9 mouse cellular contexts compared by ENCODE assay signal in the genomic region with DNA sequence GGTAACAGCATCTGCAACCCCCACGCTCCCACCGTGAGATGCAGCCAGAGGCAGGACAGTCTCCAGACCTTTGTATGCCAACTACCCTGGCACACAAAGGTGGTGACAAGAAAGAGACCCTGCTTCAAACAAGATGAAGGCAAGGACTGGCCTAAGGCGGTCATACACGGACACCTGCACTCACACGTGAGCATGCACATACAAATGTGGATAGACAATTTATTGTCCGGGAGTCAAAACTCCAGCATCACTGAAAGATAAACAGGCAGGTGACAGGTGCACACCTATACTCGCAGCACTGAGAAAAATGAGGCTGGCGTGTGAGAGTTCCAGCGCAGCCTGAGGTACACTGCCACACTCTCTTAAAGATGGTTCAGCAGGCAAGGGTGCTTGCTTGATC. TPM values are rescaled to one million over a fixed set of nuclear protein-coding genes. Genes with fewer than 3 reads are reported as not detected.
DNase-seq lines count a peak whose midpoint lies in the region; ATAC-seq and TF ChIP-seq lines count a peak whose summit lies in the region.
"Had no signal": no experiment of that assay in that cellular context is flagged by ENCODE, and none has a peak within 500 bp of the region (broad histone marks: within the 10 kb centered on the region; RNA-seq: fewer than 3 reads in every experiment).

No protein-coding gene starts in this region.

- H3K4me2 ChIP-seq in heart, embryonic 13.5 days: peak overlapping the region; percentile 95
- H3K4me2 ChIP-seq in forebrain, embryonic 13.5 days: peak overlapping the region; percentile 85
- H3K4me2 ChIP-seq in liver, embryonic 14.5 days (ENCODE audit: low read depth): peak overlapping the region; percentile 88

- no peak for ATAC-seq in heart, embryonic 13.5 days (ENCODE audit: extremely low read depth, insufficient number of reproducible peaks, low FRiP score, low TSS enrichment)
- no peak for ATAC-seq in forebrain, embryonic 13.5 days
- ATAC-seq in liver, embryonic 14.5 days (ENCODE audit: insufficient read depth): no peak
- ATAC-seq: lung, postnatal 0 days had no signal

- H3K9me3 ChIP-seq in heart, embryonic 13.5 days: no peaks in the 10 kb centered on the region
- H3K9me3 ChIP-seq in ES-Bruce4 (replicated peaks; ENCODE audit: control insufficient read depth, insufficient read depth, low read length, poor library complexity, severe bottlenecking): no peaks in the 10 kb centered on the region
- no peaks in the 10 kb centered on the region for H3K9me3 ChIP-seq in forebrain, embryonic 13.5 days (replicated peaks)
- no peaks in the 10 kb centered on the region for H3K9me3 ChIP-seq in liver, embryonic 14.5 days (ENCODE audit: control insufficient read depth, low read length)

- no peak for TF ChIP-seq POLR2A in ES-Bruce4 (IDR thresholded peaks at IDR 0.05; ENCODE audit: insufficient read depth, low read length)

- no peak for TF ChIP-seq EP300 in ES-Bruce4 (IDR thresholded peaks at IDR 0.05; ENCODE audit: insufficient read depth, low read depth, low read length)
- TF ChIP-seq EP300 in liver, embryonic 14.5 days (IDR thresholded peaks at IDR 0.05; ENCODE audit: low read depth): no peak

- DNase-seq in heart, postnatal 10 days: no peak
- no peak for DNase-seq in liver, embryonic 14.5 days (ENCODE audit: low read depth in 3 of 3, low spot score in 3 of 3)
- no peak for DNase-seq in adipocyte (ENCODE audit: low spot score)
- DNase-seq in right cerebral cortex, postnatal 25 days: no peak
- DNase-seq in spleen, adult 12 weeks (ENCODE audit: low spot score): no peak

- H3K4me3 ChIP-seq in heart, embryonic 13.5 days: peak overlapping the region; percentile 90
- peak overlapping the region; percentile 54 for H3K4me3 ChIP-seq in ES-Bruce4 (ENCODE audit: low read depth, low read length)
- peak overlapping the region; percentile 65 for H3K4me3 ChIP-seq in forebrain, embryonic 13.5 days
- no peak overlapping the region; a peak in 2 of 4 replicates for H3K4me3 ChIP-seq in liver, embryonic 14.5 days (ENCODE audit: insufficient read depth in 1 of 2, low read depth in 2 of 2, low read length in 2 of 2)

- H3K36me3 ChIP-seq in heart, embryonic 13.5 days: peaks cover 26% of the 10 kb centered on the region
- peaks cover 18% of the 10 kb centered on the region for H3K36me3 ChIP-seq in ES-Bruce4 (ENCODE audit: control insufficient read depth, insufficient read depth, low read length, poor library complexity, severe bottlenecking)
- H3K36me3 ChIP-seq in forebrain, embryonic 13.5 days (ENCODE audit: poor library complexity, severe bottlenecking): peaks cover 24% of the 10 kb centered on the region
- peaks cover 7% of the 10 kb centered on the region; the same call in 1 of the 2 replicates for H3K36me3 ChIP-seq in liver, embryonic 14.5 days (replicated peaks; ENCODE audit: control insufficient read depth, insufficient read depth, low read depth)

- peaks cover 30% of the 10 kb centered on the region for H3K4me1 ChIP-seq in heart, embryonic 13.5 days
- H3K4me1 ChIP-seq in ES-Bruce4 (ENCODE audit: control insufficient read depth, insufficient read depth, low read length): peaks cover 1% of the 10 kb centered on the region
- peaks cover 19% of the 10 kb centered on the region for H3K4me1 ChIP-seq in forebrain, embryonic 13.5 days
- H3K4me1 ChIP-seq in liver, embryonic 14.5 days (replicated peaks; ENCODE audit: control insufficient read depth in 2 of 2, insufficient read depth in 2 of 2, low read length in 1 of 2): peaks cover 4 to 8% of the 10 kb centered on the region in 2 experiments; a peak in 3 of 4 replicates

- intact Hi-C loops in heart, postnatal 10 days (cut with DNase I): loop anchor here (5.0 kb wide), 1 partner anchor 219 kb away; no protein-coding TSS in a partner anchor

- WGBS in heart, embryonic 13.5 days: 87% methylated on average over 9 of the region's 9 CpGs
- 94% methylated on average over 9 of the region's 9 CpGs for WGBS in forebrain, embryonic 13.5 days
- 77% methylated on average over 9 of the region's 9 CpGs for WGBS in liver, embryonic 14.5 days (ENCODE audit: insufficient replicate concordance)

- H3K9ac ChIP-seq in heart, embryonic 13.5 days: no peak overlapping the region
- H3K9ac ChIP-seq in ES-Bruce4 (ENCODE audit: low read depth, poor library complexity, severe bottlenecking): peak overlapping the region; percentile 93; the same call in 1 of the 2 replicates
- peak overlapping the region; percentile 84; the same call in 1 of the 2 replicates for H3K9ac ChIP-seq in forebrain, embryonic 13.5 days
- no peak overlapping the region; the same call in 1 of the 2 replicates for H3K9ac ChIP-seq in liver, embryonic 14.5 days (replicated peaks)

- H3K27ac ChIP-seq in heart, embryonic 13.5 days (replicated peaks): no peak overlapping the region
- H3K27ac ChIP-seq in ES-Bruce4 (ENCODE audit: insufficient read depth, low read length): no peak overlapping the region
- no peak overlapping the region for H3K27ac ChIP-seq in forebrain, embryonic 13.5 days
- H3K27ac ChIP-seq in liver, embryonic 14.5 days: no peak overlapping the region

- no peak for TF ChIP-seq CTCF in ES-Bruce4 (IDR thresholded peaks at IDR 0.05; ENCODE audit: low read depth, low read length)
- TF ChIP-seq CTCF in liver, embryonic 14.5 days (IDR thresholded peaks at IDR 0.05; ENCODE audit: low read depth): no peak

- H3K27me3 ChIP-seq in heart, embryonic 13.5 days (replicated peaks): no peaks in the 10 kb centered on the region
- no peaks in the 10 kb centered on the region for H3K27me3 ChIP-seq in ES-Bruce4 (ENCODE audit: control insufficient read depth, insufficient read depth, low read length, poor library complexity, severe bottlenecking)
- H3K27me3 ChIP-seq in forebrain, embryonic 13.5 days: no peaks in the 10 kb centered on the region
- no peaks in the 10 kb centered on the region for H3K27me3 ChIP-seq in liver, embryonic 14.5 days (ENCODE audit: control insufficient read depth, insufficient read depth, low read length)

RNA-seq across cellular contexts. Expression of a gene that starts 9.5 kb away (rescaled TPM):
- polyA plus RNA-seq in heart, embryonic 13.5 days (2015; fragmentation: Nextera tagmentation; extraction: Ambion mirVana): 175 and 191 TPM in 2 replicates
- 100 to 1,000 TPM; 114 to 118 TPM for total RNA-seq in heart, postnatal 10 days (2021)
- 61.8 and 69.3 TPM in 2 replicates for polyA plus RNA-seq in ES-Bruce4 (2011; ENCODE audit: insufficient read depth, insufficient read length, low read depth, missing spikeins)
- polyA plus RNA-seq in forebrain, embryonic 13.5 days (2015; fragmentation: Nextera tagmentation; extraction: Ambion mirVana): 185 and 188 TPM in 2 replicates
- 46.6 and 61.8 TPM in 2 replicates for polyA plus RNA-seq in liver, embryonic 14.5 days (2012; rRNA removed)
- polyA plus RNA-seq in liver, embryonic 14.5 days (2014; fragmentation: Nextera tagmentation; extraction: Ambion mirVana): 130 TPM in 2 replicates

RNA-seq across cellular contexts. Expression of a gene that starts 56.2 kb away (rescaled TPM):
- 26.6 and 30.0 TPM in 2 replicates for polyA plus RNA-seq in heart, embryonic 13.5 days (2015; fragmentation: Nextera tagmentation; extraction: Ambion mirVana)
- 10 to 100 TPM; 65.6 to 68.5 TPM for total RNA-seq in heart, postnatal 10 days (2021)
- polyA plus RNA-seq in ES-Bruce4 (2011; ENCODE audit: insufficient read depth, insufficient read length, low read depth, missing spikeins): 10.6 and 11.7 TPM in 2 replicates
- polyA plus RNA-seq in forebrain, embryonic 13.5 days (2015; fragmentation: Nextera tagmentation; extraction: Ambion mirVana): 24.9 and 25.7 TPM in 2 replicates
- 2.9 and 3.5 TPM in 2 replicates for polyA plus RNA-seq in liver, embryonic 14.5 days (2012; rRNA removed)
- 4.7 and 6.3 TPM in 2 replicates for polyA plus RNA-seq in liver, embryonic 14.5 days (2014; fragmentation: Nextera tagmentation; extraction: Ambion mirVana)

Comparison
In these comparisons a context has a peak if more than half of its experiments do, and no peak if none do; other contexts are left out.
1. H3K4me3 ChIP-seq: peak in heart, embryonic 13.5 days (single experiment), ES-Bruce4 (single experiment) and forebrain, embryonic 13.5 days (single experiment); none in liver, embryonic 14.5 days (0 of 2).
2. H3K9ac ChIP-seq: peak in ES-Bruce4 (single experiment) and forebrain, embryonic 13.5 days (single experiment); none in heart, embryonic 13.5 days (single experiment) and liver, embryonic 14.5 days (single experiment).
3. Peak in every context shown above with its lines, with median percentiles within 50 percentile points of each other: H3K4me2 ChIP-seq.